Mouse (Mus musculus) CH12.LX (cell line): ENCODE results near the gene Fam89a.

ENCODE experiments used
- CHD2 ChIP-seq: IDR thresholded peaks from 2 replicates; pipeline ENCODE4 v1.6.1; 2011; ENCODE audit warnings: low read length, improper control_type of control experiment
- CTCF ChIP-seq, 2 experiments: IDR thresholded peaks in 1 of 2; conservative IDR thresholded peaks in 1 of 2; 2 replicates each; pipeline ENCODE4 v1.5.1; 2011 to 2012; ENCODE audit warnings: low read depth in 2 of 2, low read length in 2 of 2, improper control_type of control experiment in 1 of 2, inconsistent platforms in 1 of 2, mild to moderate bottlenecking in 1 of 2, moderate library complexity in 1 of 2
- EP300 ChIP-seq: IDR thresholded peaks from 2 replicates; pipeline ENCODE4 v1.6.1; 2011; ENCODE audit warnings: low read length, improper control_type of control experiment
- HCFC1 ChIP-seq: IDR thresholded peaks from 2 replicates; pipeline ENCODE4 v1.6.1; 2012; ENCODE audit warnings: low read depth, mild to moderate bottlenecking, inconsistent platforms, low read length, improper control_type of control experiment
- IRF4 ChIP-seq: IDR thresholded peaks from 2 replicates; pipeline ENCODE4 v1.6.1; 2014; ENCODE audit warnings: low read depth, mild to moderate bottlenecking, inconsistent platforms, low read length, improper control_type of control experiment
- MAX ChIP-seq: IDR thresholded peaks from 2 replicates; pipeline ENCODE4 v1.6.1; 2011; ENCODE audit warnings: low read length, improper control_type of control experiment
- MEF2A ChIP-seq: IDR thresholded peaks from 2 replicates; pipeline ENCODE4 v1.6.1; 2014; ENCODE audit warnings: low read depth, mild to moderate bottlenecking, inconsistent platforms, low read length, improper control_type of control experiment, borderline replicate concordance
- MXI1 ChIP-seq: IDR thresholded peaks from 2 replicates; pipeline ENCODE4 v1.6.1; 2011; ENCODE audit warnings: mild to moderate bottlenecking, low read depth, low read length, improper control_type of control experiment
- POLR2A ChIP-seq: IDR thresholded peaks from 2 replicates; pipeline ENCODE4 v1.6.1; 2011; ENCODE audit warnings: low read depth, mild to moderate bottlenecking, improper control_type of control experiment, low read length
- RCOR1 ChIP-seq: conservative IDR thresholded peaks from 2 replicates; pipeline ENCODE4 v1.6.1; 2012; ENCODE audit warnings: low read depth, mild to moderate bottlenecking, inconsistent platforms, low read length, improper control_type of control experiment
- SIN3A ChIP-seq: IDR thresholded peaks from 2 replicates; pipeline ENCODE4 v1.6.1; 2012; ENCODE audit warnings: low read length, improper control_type of control experiment, inconsistent platforms
- ZC3H11A ChIP-seq: IDR thresholded peaks from 2 replicates; pipeline ENCODE4 v1.6.1; 2012; ENCODE audit warnings: low read depth, mild to moderate bottlenecking, inconsistent platforms, low read length, improper control_type of control experiment
- ZKSCAN1 ChIP-seq: IDR thresholded peaks from 2 replicates; pipeline ENCODE4 v1.6.1; 2012; ENCODE audit warnings: low read depth, inconsistent platforms, low read length, improper control_type of control experiment, borderline replicate concordance

- TF ChIP-seq EP300 (no peak), ZC3H11A (0 out of 2 replicates have a peak, but pooled peaks have one; percentile 8), RCOR1 (no peak), IRF4 (no peak), CTCF (conservative IDR thresholded peaks at IDR 0.05 in 1 of 2, IDR thresholded peaks at IDR 0.05 in 1 of 2; ENCODE audit: low read depth in 2 of 2, low read length in 2 of 2) (peak; percentile 54 to 89), MXI1 (no peak), SIN3A (no peak), MEF2A (no peak), ZKSCAN1 (no peak), MAX (no peak), POLR2A (no peak), CHD2 (no peak), HCFC1 (no peak)
Measured at GRCm38 (mm10) chr8:124775695-124776094, 24.1 kb upstream of the Fam89a start.
